Mouse (Mus musculus) olfactory bulb, adult 2 months (tissue): Measurements from ENCODE around the gene Ufc1.

Experiments used
- CTCF ChIP-seq: fragments of 200-500 bp; IDR thresholded peaks from 2 replicates; pipeline ENCODE4 v1.5.1; 2012; ENCODE audit warnings: low read depth, mild to moderate bottlenecking, low read length, moderate library complexity; ENCODE audit not compliant: insufficient read depth
- POLR2A ChIP-seq: fragments of 200-500 bp; IDR thresholded peaks from 2 replicates; pipeline ENCODE4 v1.6.1; 2012; ENCODE audit warnings: mild to moderate bottlenecking, low read depth, low read length, moderate library complexity; ENCODE audit not compliant: insufficient read depth

- TF ChIP-seq CTCF (no peak), POLR2A (no peak)
Observed at GRCm38 (mm10) chr1:171283188-171284160, 11.3 kb downstream of the Ufc1 start.
